Mouse (Mus musculus): Measurements from ENCODE around the gene Ficd. TPM values are rescaled to one million over a fixed set of nuclear protein-coding genes. Genes with fewer than 3 reads are reported as not detected.

The Ficd gene
- polyA plus RNA-seq, 1 experiment from 2014 or later, result 6.9 TPM

DNA sequence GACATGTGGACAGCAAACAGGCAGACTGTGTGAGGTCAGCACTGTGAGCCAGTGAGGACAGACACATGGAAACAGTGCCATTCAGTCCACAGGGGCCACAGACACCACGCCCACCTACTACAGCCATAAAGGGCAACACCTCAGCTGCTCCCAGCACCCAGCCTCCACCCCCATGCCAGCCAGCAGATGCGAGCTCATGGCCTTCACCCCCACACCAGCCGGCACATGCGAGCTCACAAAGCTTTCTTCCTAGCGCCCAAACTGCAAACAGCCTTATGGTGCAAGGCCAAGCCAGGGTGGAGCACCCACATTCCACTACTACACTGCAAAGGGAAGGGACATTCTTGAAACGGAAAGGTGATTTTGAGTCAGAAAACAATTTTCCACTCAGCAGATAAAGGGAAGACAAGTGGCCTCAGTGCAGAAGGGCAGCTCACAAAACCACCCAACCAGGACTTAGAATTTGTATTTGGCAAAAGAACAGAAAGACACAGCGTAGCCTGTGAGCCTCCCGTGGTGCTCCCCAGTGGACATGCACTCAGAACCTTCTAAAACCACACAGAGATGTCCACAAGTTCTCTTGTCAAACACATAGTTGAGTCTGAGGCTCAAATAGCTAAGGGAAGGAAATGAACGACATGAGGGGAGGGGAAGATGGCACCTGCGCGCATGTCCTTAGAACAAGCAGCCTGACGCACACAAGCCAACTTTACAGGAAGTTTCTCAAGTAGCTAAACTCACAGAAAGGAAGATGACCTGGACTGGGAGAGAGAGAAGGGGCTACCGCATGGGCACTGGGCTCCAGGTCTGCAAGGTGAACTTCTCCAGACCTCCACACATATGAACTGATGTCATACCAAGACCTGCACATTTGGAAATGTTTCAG, 30.3 kb downstream of the Ficd start:
- H3K4me1 ChIP-seq (replicated peaks; ENCODE audit: control insufficient read depth, insufficient read depth, low read length), result peaks cover 14% of the 10 kb centered on the region
- H3K27me3 ChIP-seq (ENCODE audit: control insufficient read depth, insufficient read depth, low read depth, low read length), result no peaks in the 10 kb centered on the region
- no peak overlapping the region for H3K4me2 ChIP-seq (ENCODE audit: low read depth, low read length)
- H3K27ac ChIP-seq (ENCODE audit: low read length), result no peak overlapping the region
- WGBS, result 80% methylated on average over 13 of the region's 13 CpGs
- H3K36me3 ChIP-seq (ENCODE audit: control insufficient read depth, insufficient read depth, low read length), result peaks cover 33% of the 10 kb centered on the region
- no peak for ATAC-seq (ENCODE audit: low read depth)
- no peaks in the 10 kb centered on the region for H3K9me3 ChIP-seq (ENCODE audit: control insufficient read depth, low read length)
- no peak overlapping the region for H3K4me3 ChIP-seq (ENCODE audit: low read length)
- no peak overlapping the region for H3K9ac ChIP-seq (ENCODE audit: low read length)

DNA sequence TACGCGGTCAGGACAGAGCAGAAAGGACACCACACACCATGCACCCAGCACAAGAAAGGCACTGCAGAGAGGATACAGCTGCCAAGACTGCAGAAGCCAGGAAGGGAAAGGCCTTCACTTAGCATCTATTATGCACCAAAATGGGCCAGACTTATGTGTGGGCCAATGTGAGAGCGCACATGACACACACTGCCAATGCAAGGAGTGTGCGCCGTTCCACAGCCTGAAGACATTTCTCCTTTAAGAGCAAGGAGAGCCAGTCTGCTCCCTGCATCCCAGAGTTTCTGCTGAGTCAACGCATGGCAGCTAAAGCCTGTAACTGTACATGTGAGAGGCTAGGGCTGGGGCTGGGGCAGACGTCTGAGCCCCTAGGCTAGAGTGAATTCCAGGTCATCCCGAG, 33.2 kb downstream of the Ficd start:
- Histone ChIP-seq H3K9ac (ENCODE audit: low read length) (no peak overlapping the region), H3K36me3 (ENCODE audit: control insufficient read depth, insufficient read depth, low read length) (peaks cover 12% of the 10 kb centered on the region), H3K4me1 (replicated peaks; ENCODE audit: control insufficient read depth, insufficient read depth, low read length) (peaks cover 18% of the 10 kb centered on the region), H3K27ac (ENCODE audit: low read length) (no peak overlapping the region), H3K9me3 (ENCODE audit: control insufficient read depth, low read length) (no peaks in the 10 kb centered on the region), H3K4me3 (ENCODE audit: low read length) (no peak overlapping the region), H3K27me3 (ENCODE audit: control insufficient read depth, insufficient read depth, low read depth, low read length) (no peaks in the 10 kb centered on the region), H3K4me2 (ENCODE audit: low read depth, low read length) (no peak overlapping the region)
- 89% methylated on average over 8 of the region's 8 CpGs for WGBS
- ATAC-seq (ENCODE audit: low read depth), result no peak

- peaks cover 19% of the 10 kb centered on the region for H3K36me3 ChIP-seq (ENCODE audit: control insufficient read depth, insufficient read depth, low read length)
- H3K4me2 ChIP-seq (ENCODE audit: low read depth, low read length), result peak overlapping the region; percentile 78
- peak overlapping the region; percentile 99 for H3K27ac ChIP-seq (ENCODE audit: low read length)
- peak overlapping the region; percentile 97 for H3K4me3 ChIP-seq (ENCODE audit: low read length)
- under 1% methylated on average over 84 of the region's 97 CpGs for WGBS
- peak; percentile 88 for ATAC-seq (ENCODE audit: low read depth)
- no peaks in the 10 kb centered on the region for H3K9me3 ChIP-seq (ENCODE audit: control insufficient read depth, low read length)
- peak overlapping the region; percentile 98 for H3K9ac ChIP-seq (ENCODE audit: low read length)
- peaks cover 21% of the 10 kb centered on the region for H3K4me1 ChIP-seq (replicated peaks; ENCODE audit: control insufficient read depth, insufficient read depth, low read length)
- H3K27me3 ChIP-seq (ENCODE audit: control insufficient read depth, insufficient read depth, low read depth, low read length), result no peaks in the 10 kb centered on the region
Observed at GRCm38 (mm10) chr5:113771213-113772162, 35.9 kb downstream of the Ficd start.

DNA sequence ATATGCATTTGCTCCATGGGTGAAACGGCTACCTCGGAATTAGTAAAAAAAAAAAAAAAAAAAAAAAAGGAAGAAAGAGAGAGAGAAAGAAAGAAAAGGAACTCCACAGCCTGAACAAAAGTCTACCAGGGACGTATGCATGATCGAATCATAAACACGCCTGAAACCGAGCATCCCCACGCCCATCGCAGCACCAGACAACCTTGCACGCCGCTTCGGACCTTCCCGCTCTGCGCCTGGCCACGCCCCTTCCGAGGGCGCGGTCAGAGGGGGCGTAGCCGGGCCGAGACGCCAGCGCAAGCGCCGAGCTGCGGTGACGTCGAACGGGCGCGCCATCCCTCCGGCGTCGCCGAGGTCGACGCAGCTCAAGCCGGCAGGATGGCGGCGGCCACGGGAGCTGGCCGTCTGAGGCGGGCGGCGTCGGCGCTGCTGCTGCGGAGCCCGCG, 36.9 kb downstream of the Ficd start, which contains the start of the genes Sart3 and Iscu:
TSS of gene Sart3 (minus strand) at position 61 of the 446 bp plus-strand sequence.
TSS of gene Iscu (plus strand) at position 299 of the 446 bp plus-strand sequence.
- Histone ChIP-seq H3K4me2 (ENCODE audit: low read depth, low read length) (peak within 1 kb of the TSS; percentile 78), H3K9ac (ENCODE audit: low read length) (peak within 1 kb of the TSS; percentile 98), H3K36me3 (ENCODE audit: control insufficient read depth, insufficient read depth, low read length) (peaks cover 21% of the 10 kb centered on the region), H3K4me1 (replicated peaks; ENCODE audit: control insufficient read depth, insufficient read depth, low read length) (peaks cover 21% of the 10 kb centered on the region), H3K27me3 (ENCODE audit: control insufficient read depth, insufficient read depth, low read depth, low read length) (no peaks in the 10 kb centered on the region), H3K27ac (ENCODE audit: low read length) (peak within 1 kb of the TSS; percentile 99), H3K4me3 (ENCODE audit: low read length) (peak within 1 kb of the TSS; percentile 97), H3K9me3 (ENCODE audit: control insufficient read depth, low read length) (no peaks in the 10 kb centered on the region)
- ATAC-seq (ENCODE audit: low read depth), result peak; percentile 90
- WGBS, result 0% methylated on average over 44 of the region's 49 CpGs

- peak overlapping the region; percentile 97 for H3K4me3 ChIP-seq (ENCODE audit: low read length)
- H3K9ac ChIP-seq (ENCODE audit: low read length), result peak overlapping the region; percentile 80
- no peaks in the 10 kb centered on the region for H3K27me3 ChIP-seq (ENCODE audit: control insufficient read depth, insufficient read depth, low read depth, low read length)
- peaks cover 21% of the 10 kb centered on the region for H3K36me3 ChIP-seq (ENCODE audit: control insufficient read depth, insufficient read depth, low read length)
- no peak overlapping the region for H3K27ac ChIP-seq (ENCODE audit: low read length)
- H3K4me2 ChIP-seq (ENCODE audit: low read depth, low read length), result peak overlapping the region; percentile 78
- peaks cover 21% of the 10 kb centered on the region for H3K4me1 ChIP-seq (replicated peaks; ENCODE audit: control insufficient read depth, insufficient read depth, low read length)
- ATAC-seq (ENCODE audit: low read depth), result peak; percentile 21
- H3K9me3 ChIP-seq (ENCODE audit: control insufficient read depth, low read length), result no peaks in the 10 kb centered on the region
- 0% methylated on average over 18 of the region's 38 CpGs for WGBS
Observed at GRCm38 (mm10) chr5:113772905-113773519, 37.4 kb downstream of the Ficd start.

- Histone ChIP-seq H3K27me3 (ENCODE audit: control insufficient read depth, insufficient read depth, low read depth, low read length) (no peaks in the 10 kb centered on the region), H3K36me3 (ENCODE audit: control insufficient read depth, insufficient read depth, low read length) (peaks cover 17% of the 10 kb centered on the region), H3K27ac (ENCODE audit: low read length) (no peak overlapping the region; the same call in 1 of the 2 replicates), H3K9me3 (ENCODE audit: control insufficient read depth, low read length) (no peaks in the 10 kb centered on the region), H3K4me2 (ENCODE audit: low read depth, low read length) (peak overlapping the region; percentile 78), H3K9ac (ENCODE audit: low read length) (peak overlapping the region; percentile 80), H3K4me1 (replicated peaks; ENCODE audit: control insufficient read depth, insufficient read depth, low read length) (peaks cover 21% of the 10 kb centered on the region), H3K4me3 (ENCODE audit: low read length) (peak overlapping the region; percentile 97)
- 0 out of 2 replicates have a peak, but pooled peaks have one; percentile 9 for ATAC-seq (ENCODE audit: low read depth)
- under 1% methylated on average over 7 of the region's 7 CpGs for WGBS
Observed at GRCm38 (mm10) chr5:113773664-113774063, 38.1 kb downstream of the Ficd start.

DNA sequence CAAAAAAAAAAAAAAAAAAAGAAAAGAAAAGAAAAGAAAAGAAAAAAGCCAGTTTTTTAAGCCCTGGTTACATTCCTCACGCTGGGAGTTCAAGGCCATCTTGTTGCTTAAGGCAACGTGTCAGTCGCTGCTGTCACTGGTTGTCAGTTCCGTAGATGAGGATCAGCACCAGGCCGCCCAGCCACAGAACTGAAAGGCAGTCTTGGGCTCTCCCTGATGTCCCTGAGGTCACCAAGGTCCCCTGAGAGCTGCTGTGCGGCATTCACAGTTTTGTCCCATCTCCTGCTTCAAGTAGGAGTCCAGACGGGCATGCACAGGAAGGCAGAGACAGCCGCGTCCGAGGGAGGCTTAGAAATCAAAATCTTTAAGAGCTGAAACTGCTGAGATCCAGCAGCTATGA, 40.0 kb downstream of the Ficd start:
- no peak overlapping the region for H3K9ac ChIP-seq (ENCODE audit: low read length)
- no peaks in the 10 kb centered on the region for H3K9me3 ChIP-seq (ENCODE audit: control insufficient read depth, low read length)
- 90% methylated on average over 10 of the region's 10 CpGs for WGBS
- H3K27ac ChIP-seq (ENCODE audit: low read length), result no peak overlapping the region
- no peaks in the 10 kb centered on the region for H3K27me3 ChIP-seq (ENCODE audit: control insufficient read depth, insufficient read depth, low read depth, low read length)
- H3K4me1 ChIP-seq (replicated peaks; ENCODE audit: control insufficient read depth, insufficient read depth, low read length), result peaks cover 8% of the 10 kb centered on the region
- H3K36me3 ChIP-seq (ENCODE audit: control insufficient read depth, insufficient read depth, low read length), result peaks cover 17% of the 10 kb centered on the region
- H3K4me2 ChIP-seq (ENCODE audit: low read depth, low read length), result no peak overlapping the region
- no peak overlapping the region for H3K4me3 ChIP-seq (ENCODE audit: low read length)
- no peak for ATAC-seq (ENCODE audit: low read depth)

DNA sequence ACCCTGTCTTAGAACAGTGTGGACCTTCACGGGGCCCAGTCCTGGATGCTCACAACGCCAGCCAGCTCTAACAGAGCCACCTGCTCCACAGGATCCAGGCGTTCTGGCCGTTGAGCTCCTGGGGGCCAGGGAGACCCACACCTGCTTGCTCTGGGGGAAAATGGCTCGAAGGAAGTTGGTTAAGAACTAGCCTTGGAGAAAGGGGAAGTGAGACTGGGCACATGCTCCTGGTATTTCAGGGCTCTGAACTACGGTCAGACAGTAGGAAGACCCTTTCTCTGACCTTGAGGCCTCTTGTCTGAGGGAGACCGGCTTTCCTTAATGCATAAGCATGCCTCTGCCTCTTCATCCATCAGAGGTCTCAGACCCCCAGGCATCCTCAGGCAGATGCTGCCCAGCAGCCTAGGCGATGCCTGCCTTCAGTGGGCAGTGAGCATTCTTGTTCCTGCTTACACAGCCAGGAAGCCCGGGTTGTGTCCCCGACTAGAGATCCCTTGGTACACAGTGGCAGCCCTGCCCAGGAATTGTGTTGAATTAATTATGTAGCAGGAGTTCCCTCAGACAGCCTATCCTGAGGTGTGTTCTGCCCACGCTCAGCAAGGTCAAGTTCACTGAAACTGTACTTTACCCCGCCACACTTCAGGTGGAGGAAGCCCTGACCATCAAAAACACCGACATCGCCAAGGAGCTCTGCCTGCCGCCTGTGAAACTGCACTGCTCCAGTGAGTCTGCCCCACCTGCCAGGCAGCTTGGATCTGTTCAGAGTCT, 40.7 kb downstream of the Ficd start:
- Histone ChIP-seq H3K27ac (ENCODE audit: low read length) (no peak overlapping the region), H3K9me3 (ENCODE audit: control insufficient read depth, low read length) (no peaks in the 10 kb centered on the region), H3K9ac (ENCODE audit: low read length) (no peak overlapping the region), H3K27me3 (ENCODE audit: control insufficient read depth, insufficient read depth, low read depth, low read length) (no peaks in the 10 kb centered on the region), H3K4me3 (ENCODE audit: low read length) (no peak overlapping the region), H3K4me1 (replicated peaks; ENCODE audit: control insufficient read depth, insufficient read depth, low read length) (peaks cover 7% of the 10 kb centered on the region), H3K36me3 (ENCODE audit: control insufficient read depth, insufficient read depth, low read length) (peaks cover 17% of the 10 kb centered on the region), H3K4me2 (ENCODE audit: low read depth, low read length) (no peak overlapping the region)
- no peak for ATAC-seq (ENCODE audit: low read depth)
- 87% methylated on average over 15 of the region's 15 CpGs for WGBS

Data from lung, embryonic 16.5 days (tissue).